Mouse (Mus musculus): ENCODE measurements at regions not wholly inside any gene's neighbourhood (a gene's known extent, or its start where the extent isn't known, plus 50 kb on each side); places are given as distances from the start of the nearest gene placed in this dataset.

DNA sequence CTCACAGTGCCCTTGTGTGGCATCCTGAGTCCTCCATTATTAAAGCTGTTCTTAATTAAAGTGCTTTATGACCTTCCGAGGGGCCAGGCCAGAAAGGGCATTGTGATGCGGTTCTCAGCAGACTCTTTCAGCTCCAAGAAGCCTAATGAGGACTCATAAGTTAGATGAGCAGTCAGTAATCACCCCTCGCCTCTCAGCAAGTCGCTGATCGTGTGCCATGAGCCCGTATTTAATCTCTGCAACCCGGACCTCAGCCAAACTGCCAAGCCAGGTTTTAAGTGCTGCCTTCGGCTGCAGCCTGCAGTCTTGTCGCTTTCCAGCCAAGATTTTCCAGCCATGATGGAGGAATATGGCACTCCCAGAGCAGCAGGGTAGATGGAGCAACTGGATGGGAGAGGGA is 56.1 kb upstream of the Rbfox1 start:
- DNase-seq (ENCODE audit: low spot score) = no peak

GRCm38 (mm10) chr16:5823316-5823715 is 61.8 kb upstream of the Rbfox1 start:
- DNase-seq (ENCODE audit: low spot score) = no peak

- DNase-seq (ENCODE audit: low spot score) = no peak
Measured at GRCm38 (mm10) chr16:5817166-5817565, 68.0 kb upstream of the Rbfox1 start.

GRCm38 (mm10) chr16:5812245-5812820 is 72.8 kb upstream of the Rbfox1 start:
- DNase-seq (ENCODE audit: low spot score) = no peak

- no peak for DNase-seq (ENCODE audit: low spot score)
Measured at GRCm38 (mm10) chr16:5811654-5811992, 73.5 kb upstream of the Rbfox1 start.

- DNase-seq (ENCODE audit: low spot score) = no peak
Measured at GRCm38 (mm10) chr16:5810986-5811653, 74.0 kb upstream of the Rbfox1 start.

GRCm38 (mm10) chr16:5798188-5798587 is 87.0 kb upstream of the Rbfox1 start:
- DNase-seq (ENCODE audit: low spot score) = no peak

GRCm38 (mm10) chr16:5792216-5792615 is 92.9 kb upstream of the Rbfox1 start:
- no peak for DNase-seq (ENCODE audit: low spot score)

DNA sequence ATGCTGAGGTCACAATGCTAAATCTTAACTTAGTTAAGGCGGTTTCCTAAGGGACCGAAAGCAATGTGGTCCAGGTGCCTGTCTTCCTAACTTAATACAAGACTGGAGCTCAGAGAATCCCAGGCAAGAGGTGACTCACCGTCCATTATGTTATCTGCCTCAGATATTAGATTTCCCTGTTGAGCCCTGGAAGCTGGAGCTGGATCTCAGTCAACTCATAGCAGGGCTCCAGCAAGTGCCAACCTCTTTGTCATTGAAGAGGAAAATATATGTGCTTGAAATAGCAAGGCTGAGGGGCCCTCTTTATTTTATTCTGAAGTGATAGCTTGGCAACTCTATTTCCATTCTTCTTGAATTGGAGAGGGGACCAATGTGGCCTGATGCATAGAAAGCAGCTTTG is 95.0 kb upstream of the Rbfox1 start:
- DNase-seq (ENCODE audit: low spot score) = no peak

GRCm38 (mm10) chr16:5787206-5787605 is 97.9 kb upstream of the Rbfox1 start:
- no peak for DNase-seq (ENCODE audit: low spot score)

DNA sequence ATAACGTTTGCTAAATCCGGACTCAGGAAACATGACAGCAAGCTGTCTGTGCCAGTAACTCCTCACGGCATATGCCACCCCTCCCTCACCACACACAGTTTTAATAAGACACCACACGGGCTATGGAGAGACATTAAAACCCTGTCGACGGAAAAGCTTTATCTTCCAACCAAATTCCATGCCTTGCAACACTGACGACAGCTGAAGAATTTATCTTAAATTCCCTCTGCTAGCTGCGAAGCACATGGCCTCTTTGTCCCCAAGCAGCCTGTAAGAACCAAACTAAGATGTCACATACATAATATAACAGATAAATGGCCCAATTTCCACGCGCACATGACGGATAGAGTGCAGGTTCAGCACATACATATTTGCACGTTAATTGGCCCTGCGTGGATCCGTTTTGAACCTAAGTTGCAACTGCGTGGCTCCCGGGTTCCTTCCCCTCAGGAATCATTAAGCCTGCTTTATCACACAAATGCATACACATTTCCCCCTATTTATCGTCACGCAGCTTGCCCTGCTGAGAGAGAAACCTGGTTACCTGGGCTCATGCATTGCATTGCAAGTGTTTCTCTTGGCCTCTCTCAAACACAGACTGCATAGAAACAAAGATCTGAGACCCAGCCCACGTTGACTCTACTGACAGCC is 118.3 kb upstream of the Rbfox1 start:
- no peak for DNase-seq (ENCODE audit: low spot score)

GRCm38 (mm10) chr16:5765143-5765542 is 120.0 kb upstream of the Rbfox1 start:
- DNase-seq (ENCODE audit: low spot score) = peak; percentile 22

- no peak for DNase-seq (ENCODE audit: low spot score)
Measured at GRCm38 (mm10) chr16:5760821-5761220, 124.3 kb upstream of the Rbfox1 start.

DNA sequence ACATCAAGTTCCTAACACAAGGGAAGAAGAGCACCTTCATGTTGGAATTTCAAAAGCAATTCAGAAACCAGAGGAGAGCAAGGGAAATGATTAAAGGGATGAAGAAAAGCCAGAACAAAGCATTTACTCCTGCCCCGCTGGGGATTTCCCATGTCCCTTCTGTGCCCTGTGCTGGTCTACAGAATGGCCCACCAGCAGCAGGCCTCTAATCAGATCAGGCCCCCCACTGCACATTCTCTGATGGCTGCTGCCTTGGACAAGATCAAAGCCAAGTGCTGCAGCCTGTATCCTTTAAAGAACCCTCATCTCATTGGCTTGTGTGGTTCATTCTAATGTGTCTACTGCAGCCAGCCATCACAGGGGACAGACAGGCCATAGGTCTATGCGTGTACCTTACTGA is 126.1 kb upstream of the Rbfox1 start:
- DNase-seq (ENCODE audit: low spot score) = no peak

- no peak for DNase-seq (ENCODE audit: low spot score)
Measured at GRCm38 (mm10) chr16:5742716-5743507, 142.2 kb upstream of the Rbfox1 start.

DNA sequence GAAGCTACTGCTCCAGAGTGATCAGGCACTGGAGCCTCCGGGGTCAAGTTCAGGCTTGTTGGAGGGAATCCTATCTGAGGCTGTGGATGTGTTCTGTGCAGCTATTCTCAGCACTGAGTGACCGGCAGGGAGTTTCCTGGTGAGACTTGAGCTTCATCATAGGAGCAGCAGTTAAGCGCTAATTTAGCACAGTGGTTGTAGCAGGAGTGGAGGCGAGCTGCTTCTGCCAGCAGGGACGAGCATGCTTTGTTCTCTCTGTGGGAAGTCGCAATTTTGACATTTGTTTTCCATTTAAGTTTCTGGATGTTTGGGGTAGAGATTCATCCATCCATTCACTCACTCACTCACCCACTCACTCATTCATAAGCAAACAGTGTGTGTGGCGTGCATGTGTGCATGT is 144.4 kb upstream of the Rbfox1 start:
- no peak for DNase-seq (ENCODE audit: low spot score)

GRCm38 (mm10) chr16:5733608-5734007 is 151.5 kb upstream of the Rbfox1 start:
- DNase-seq (ENCODE audit: low spot score) = no peak

DNA sequence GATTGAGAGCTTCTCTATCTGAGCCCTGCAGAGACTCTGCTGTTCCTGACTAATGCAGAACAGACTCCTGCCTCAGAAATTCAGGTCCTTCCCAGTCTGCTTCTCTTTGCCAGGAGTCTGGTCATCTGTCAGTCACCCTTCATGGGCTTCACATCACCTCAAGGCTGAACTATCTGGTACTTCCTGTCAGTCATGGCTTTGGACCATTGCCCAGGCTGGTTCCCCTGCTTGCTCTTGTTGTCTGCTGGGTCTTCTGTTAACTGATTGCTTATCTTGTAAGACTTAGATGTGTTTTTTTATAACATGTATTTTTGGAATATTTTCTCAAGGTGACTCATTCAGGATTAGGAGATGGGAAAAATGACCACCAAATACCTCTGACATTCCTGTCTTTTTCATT is 162.6 kb upstream of the Rbfox1 start:
- DNase-seq (ENCODE audit: low spot score) = no peak

DNA sequence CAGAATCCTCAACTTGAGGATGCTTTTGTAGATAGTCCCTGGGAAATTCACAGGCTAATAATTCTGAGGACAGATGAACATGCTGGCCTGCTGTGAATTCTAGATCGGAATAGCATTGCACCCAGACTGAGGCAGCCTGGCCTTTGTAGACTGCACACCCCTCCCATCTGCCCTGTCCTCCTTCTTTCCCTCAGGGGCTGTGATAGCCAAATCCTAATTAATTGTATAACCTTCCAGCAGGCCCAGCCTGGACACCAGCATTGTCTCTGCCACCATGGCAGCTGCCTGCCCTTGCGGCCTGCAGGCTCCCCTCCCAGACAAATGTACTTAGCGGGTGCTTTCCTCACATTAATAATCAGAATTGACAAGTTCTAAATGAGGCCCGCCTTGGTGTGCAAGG is 171.7 kb upstream of the Rbfox1 start:
- DNase-seq (ENCODE audit: low spot score) = no peak

- no peak for DNase-seq (ENCODE audit: low spot score)
Measured at GRCm38 (mm10) chr16:5709831-5710230, 175.3 kb upstream of the Rbfox1 start.

GRCm38 (mm10) chr16:5700731-5701255 is 184.4 kb upstream of the Rbfox1 start:
- peak; percentile 3 for DNase-seq (ENCODE audit: low spot score)

- no peak for DNase-seq (ENCODE audit: low spot score)
Measured at GRCm38 (mm10) chr16:5688322-5688721, 196.8 kb upstream of the Rbfox1 start.

All from urinary bladder, postnatal 14 days (tissue).